Mouse (Mus musculus) heart, adult 2 months (tissue): ENCODE data around the gene Tmem254b. TPM values are rescaled to one million over a fixed set of nuclear protein-coding genes. Genes with fewer than 3 reads are reported as not detected.
"Not testable (repeated sequence)": the region's sequence is repeated elsewhere in the genome, so short reads cannot be mapped to it uniquely, and the experiment has no call there.

Experiments used
- DNase-seq, 2 experiments: peaks; one replicate each; pipeline ENCODE4 v3.0.0; 2021
- H3K27ac ChIP-seq: fragments of 200-600 bp; 2 replicates; pipeline ENCODE4 v1.8.1; 2022
- H3K27me3 ChIP-seq: fragments of 200-500 bp; 2 replicates; pipeline ENCODE4 v1.6.1; 2012; ENCODE audit warnings: mild to moderate bottlenecking, low read length, inconsistent platforms, mixed read lengths; ENCODE audit not compliant: control insufficient read depth, insufficient read depth
- H3K36me3 ChIP-seq: fragments of 200-500 bp; 2 replicates; pipeline ENCODE4 v1.6.1; 2012; ENCODE audit warnings: low read length, inconsistent platforms; ENCODE audit not compliant: control insufficient read depth, insufficient read depth
- H3K4me1 ChIP-seq: fragments of 200-500 bp; 2 replicates; pipeline ENCODE4 v1.6.1; 2011; ENCODE audit warnings: low read length; ENCODE audit not compliant: control insufficient read depth, insufficient read depth
- H3K4me3 ChIP-seq: fragments of 200-600 bp; 2 replicates; pipeline ENCODE4 v1.8.1; 2022
- H3K79me2 ChIP-seq: fragments of 200-500 bp; replicated peaks from 2 replicates; pipeline ENCODE4 v1.6.1; 2012; ENCODE audit warnings: mild to moderate bottlenecking, inconsistent platforms, low read length, moderate library complexity, mixed read lengths; ENCODE audit not compliant: control insufficient read depth, insufficient read depth
- H3K9ac ChIP-seq: fragments of 200-500 bp; 2 replicates; pipeline ENCODE4 v1.6.1; 2012; ENCODE audit warnings: low read depth, mild to moderate bottlenecking, control low read depth, inconsistent platforms, low read length, mixed read lengths
- WGBS: fragments of 180-500 bp; shearing (Covaris S2); methylation state at CpG from one replicate; pipeline ENCODE4 v1.1.7; 2018; 5-methylcytosine and 5-hydroxymethylcytosine counted together
- intact Hi-C: fragments of 180-260 bp; cut with DNase I; formaldehyde crosslinking; loops from one replicate; pipeline ENCODE4 v1.15.1; 2025
- long read RNA-seq: library from polyadenylated mRNA; stranded (forward); transcript quantifications from one replicate; pipeline ENCODE4 v2.0.0, GENCODE M21; 2021
- polyA plus RNA-seq: library from polyadenylated mRNA; depleted of rRNA; stranded (reverse); fragments of >200 nt; gene quantifications from 2 replicates; pipeline ENCODE4 v1.2.3, GENCODE M21; 2012; rRNA removed
- total RNA-seq, 2 experiments: library from RNA; stranded (reverse); gene quantifications; 2 replicates each; pipeline ENCODE4 v1.2.3; 2021

The Tmem254b gene
- 1 to 10 TPM in 1 of 2 experiments, under 1 TPM in 1; 0.81 to 2.0 TPM for total RNA-seq
- polyA plus RNA-seq, result 12.2 and 17.3 TPM in 2 replicates
- long read RNA-seq, partial matches to known transcripts, result 0 of 4 reads
- long read RNA-seq, other reads (novel, unspliced or antisense), result 1 of 4 reads

DNA sequence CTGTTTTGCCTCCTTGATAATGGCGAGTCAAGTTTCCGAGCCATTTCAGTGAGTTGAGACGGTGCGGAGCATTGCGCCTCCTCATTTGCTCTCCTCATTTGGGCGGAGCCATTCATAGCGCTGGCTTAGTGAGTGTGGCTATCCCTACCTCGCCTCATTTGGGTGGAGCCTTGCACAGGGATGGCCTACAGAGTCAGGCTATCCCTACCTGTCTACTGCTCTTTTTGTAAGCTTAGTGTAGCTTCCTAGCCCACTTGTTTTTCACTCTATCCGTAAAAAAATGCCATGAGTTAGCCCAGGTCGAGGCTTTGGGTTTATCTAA, at the start of gene Tmem254b:
TSS of gene Tmem254b (minus strand) at position 116 of the 322 bp plus-strand sequence.
- H3K27ac ChIP-seq, H3K9ac ChIP-seq, H3K4me1 ChIP-seq, H3K4me3 ChIP-seq, H3K27me3 ChIP-seq, H3K79me2 ChIP-seq, DNase-seq, intact Hi-C loops, H3K36me3 ChIP-seq: not testable (repeated sequence)
- WGBS, result no CpG with 5 or more reads among the region's 10 CpGs

DNA sequence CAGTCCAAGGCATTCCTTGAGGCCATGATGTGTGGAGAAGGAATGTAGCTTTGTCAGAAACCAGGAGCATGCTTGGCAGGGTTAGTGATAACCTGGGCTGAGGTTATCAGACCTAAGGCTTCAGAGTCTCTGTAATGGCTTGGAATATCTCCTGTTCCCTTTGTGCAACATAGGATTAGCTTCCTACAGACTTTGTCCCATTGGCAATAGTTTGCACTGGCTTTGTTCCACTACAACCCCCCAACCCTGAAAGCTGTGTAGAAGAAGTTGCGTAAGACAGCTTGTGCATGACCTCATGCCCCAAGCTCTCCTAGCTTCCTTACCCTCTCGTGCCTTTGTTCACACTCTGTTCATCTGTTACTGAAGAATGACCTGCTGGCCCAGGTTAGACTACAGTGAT, 30.3 kb upstream of the Tmem254b start:
- intact Hi-C loops, DNase-seq, H3K4me1 ChIP-seq: not testable (repeated sequence)

DNA sequence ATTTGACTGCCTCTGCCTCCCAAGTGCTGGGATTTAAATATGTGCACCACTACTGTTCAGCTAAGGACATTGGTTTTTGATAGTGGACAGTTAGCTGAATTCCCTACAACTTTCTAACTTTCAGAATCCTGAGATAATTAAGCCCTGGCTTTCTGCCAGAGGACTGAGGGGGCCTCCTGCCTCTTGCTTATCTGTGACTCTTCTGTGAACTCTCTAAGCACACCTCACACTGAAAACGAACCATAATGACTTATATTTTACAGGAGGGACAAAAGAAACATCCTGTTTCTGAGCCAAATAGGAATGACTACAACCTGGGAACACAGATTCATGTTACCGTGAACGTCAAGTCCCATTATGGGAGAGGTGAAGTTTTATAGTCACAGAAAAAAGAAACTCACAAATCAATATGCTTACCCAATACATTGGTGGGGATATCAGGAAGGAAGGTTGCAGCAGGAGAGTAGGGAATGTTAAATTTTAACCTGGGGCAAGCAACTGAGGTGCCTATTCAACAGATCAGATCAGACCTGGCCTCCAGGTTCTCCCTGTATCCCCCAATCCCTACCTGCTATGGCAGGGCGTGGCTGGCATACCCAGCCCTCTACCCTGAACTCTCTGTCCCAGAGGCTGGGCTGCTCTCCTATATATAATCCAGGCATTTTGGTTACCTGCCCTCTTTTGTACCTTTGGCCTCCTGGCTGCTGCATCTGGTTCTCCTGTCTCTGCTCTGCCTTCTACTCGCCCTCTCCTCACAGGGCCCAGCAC, 9.6 kb upstream of the Tmem254b start:
- H3K4me1 ChIP-seq, H3K27me3 ChIP-seq, H3K36me3 ChIP-seq, DNase-seq, H3K9ac ChIP-seq, H3K4me3 ChIP-seq, H3K27ac ChIP-seq, H3K79me2 ChIP-seq, intact Hi-C loops: not testable (repeated sequence)
- WGBS, result no CpG with 5 or more reads among the region's 5 CpGs

More for the DNA sequence above, 30.3 kb upstream of the Tmem254b start:
- H3K4me3 ChIP-seq, H3K9ac ChIP-seq, H3K27ac ChIP-seq, H3K27me3 ChIP-seq, H3K79me2 ChIP-seq, H3K36me3 ChIP-seq: not testable (repeated sequence)
- no CpG with 5 or more reads among the region's 2 CpGs for WGBS

DNA sequence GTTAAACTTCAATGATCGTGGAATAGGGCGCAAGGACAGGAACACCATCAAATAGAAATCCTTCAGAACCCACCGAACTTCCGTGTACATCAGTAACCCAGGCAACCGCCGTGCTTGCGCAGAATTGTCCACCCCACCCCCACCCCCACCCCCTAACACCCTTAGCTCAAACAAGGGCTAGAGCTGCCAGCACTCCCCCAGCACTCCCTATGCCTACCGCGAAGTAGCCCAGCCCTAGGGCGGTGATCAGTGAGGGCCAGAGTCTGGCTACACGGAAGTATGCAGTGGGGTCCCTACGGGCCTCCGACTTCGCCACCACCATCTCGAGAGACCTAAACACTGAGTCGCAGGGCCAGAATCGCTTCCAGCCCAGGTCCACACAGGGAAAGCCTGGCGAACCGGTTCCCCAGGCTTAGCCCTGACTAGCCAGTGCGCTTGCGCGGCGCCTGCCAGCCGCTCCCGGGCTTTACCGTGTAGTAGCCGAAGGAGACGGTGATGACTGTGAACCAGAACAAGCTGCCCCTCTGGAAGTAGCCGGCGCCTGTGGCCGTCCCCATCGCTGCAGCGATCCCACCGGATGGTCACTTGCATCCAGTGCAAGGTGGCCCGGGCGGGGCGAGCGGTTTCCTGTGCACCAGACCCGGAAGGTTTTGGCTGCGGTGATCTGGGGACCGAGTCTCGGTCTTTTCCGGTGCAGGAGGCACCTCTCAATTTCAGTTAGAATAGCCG, 480 bp downstream of the Tmem254b start:
- H3K9ac ChIP-seq, H3K4me3 ChIP-seq, intact Hi-C loops, H3K27me3 ChIP-seq, H3K4me1 ChIP-seq, H3K36me3 ChIP-seq, H3K27ac ChIP-seq, H3K79me2 ChIP-seq, DNase-seq: not testable (repeated sequence)
- WGBS, result no CpG with 5 or more reads among the region's 44 CpGs

DNA sequence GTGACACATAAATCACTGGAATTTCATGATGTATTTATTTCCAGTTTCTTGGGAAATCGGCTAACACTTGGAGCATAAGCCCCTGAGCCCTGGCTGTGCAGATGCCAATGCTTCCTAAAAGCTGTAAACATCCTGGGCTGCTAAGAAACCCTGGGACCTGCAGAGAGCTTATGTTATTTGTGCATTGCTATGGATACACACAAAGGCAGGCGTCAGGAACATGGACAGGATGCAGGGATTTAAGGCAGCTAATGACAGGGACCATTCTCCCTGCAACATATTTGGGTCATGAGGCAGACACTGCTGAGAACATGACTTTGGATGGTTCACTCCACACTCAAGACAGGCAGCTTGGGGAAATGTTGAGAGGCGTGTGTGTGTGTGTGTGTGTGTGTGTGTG, 9.0 kb downstream of the Tmem254b start:
- H3K27ac ChIP-seq, H3K4me1 ChIP-seq, H3K4me3 ChIP-seq, H3K36me3 ChIP-seq, H3K27me3 ChIP-seq, H3K9ac ChIP-seq, intact Hi-C loops, DNase-seq, H3K79me2 ChIP-seq: not testable (repeated sequence)
- no CpG with 5 or more reads among the region's 3 CpGs for WGBS

DNA sequence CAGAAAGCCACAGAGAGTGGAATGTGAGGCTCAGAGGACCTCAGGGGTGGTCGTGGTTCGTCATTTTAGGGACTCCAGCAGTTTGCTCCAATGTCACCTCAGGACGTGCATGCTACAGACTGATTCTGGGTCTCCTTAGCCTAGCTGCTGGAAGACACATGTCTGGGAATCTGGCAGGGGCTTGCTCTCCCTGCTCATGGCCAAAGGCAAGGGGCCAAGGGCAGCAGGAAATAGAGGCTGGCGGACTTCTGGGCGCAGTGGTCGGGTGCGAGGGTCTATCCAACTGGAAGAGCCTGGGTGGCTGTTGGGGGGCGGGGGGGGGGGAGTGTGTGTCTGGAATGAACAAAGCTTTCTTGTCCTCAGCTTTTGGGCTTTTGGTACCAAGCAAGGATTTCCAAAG, 18.5 kb downstream of the Tmem254b start:
- H3K4me1 ChIP-seq, DNase-seq, H3K9ac ChIP-seq, H3K79me2 ChIP-seq, H3K36me3 ChIP-seq, H3K27ac ChIP-seq, H3K27me3 ChIP-seq, H3K4me3 ChIP-seq, intact Hi-C loops: not testable (repeated sequence)
- WGBS, result no CpG with 5 or more reads among the region's 8 CpGs

DNA sequence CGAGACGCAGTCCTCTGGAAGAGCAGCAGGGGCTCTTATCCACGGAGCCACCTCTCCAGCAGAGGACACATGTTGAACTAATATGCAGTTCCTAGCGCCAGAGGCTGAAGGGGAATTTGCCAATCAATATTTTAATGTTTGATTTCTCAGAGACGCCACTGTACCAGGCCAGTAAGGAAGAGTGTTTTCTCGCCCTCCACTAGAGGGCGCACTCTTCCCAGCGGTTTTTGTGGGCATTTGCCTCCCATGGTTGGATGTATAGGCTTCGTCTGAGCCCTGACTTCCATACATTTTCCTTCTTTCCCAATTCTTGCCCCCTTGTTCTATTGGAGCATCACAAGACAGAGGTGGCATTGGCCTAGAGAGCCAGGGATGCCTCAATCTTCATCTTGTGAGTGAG, 20.2 kb downstream of the Tmem254b start:
- H3K4me3 ChIP-seq, H3K36me3 ChIP-seq, H3K27ac ChIP-seq, H3K79me2 ChIP-seq, DNase-seq, intact Hi-C loops, H3K9ac ChIP-seq, H3K4me1 ChIP-seq, H3K27me3 ChIP-seq: not testable (repeated sequence)
- WGBS, result no CpG with 5 or more reads among the region's 9 CpGs

DNA sequence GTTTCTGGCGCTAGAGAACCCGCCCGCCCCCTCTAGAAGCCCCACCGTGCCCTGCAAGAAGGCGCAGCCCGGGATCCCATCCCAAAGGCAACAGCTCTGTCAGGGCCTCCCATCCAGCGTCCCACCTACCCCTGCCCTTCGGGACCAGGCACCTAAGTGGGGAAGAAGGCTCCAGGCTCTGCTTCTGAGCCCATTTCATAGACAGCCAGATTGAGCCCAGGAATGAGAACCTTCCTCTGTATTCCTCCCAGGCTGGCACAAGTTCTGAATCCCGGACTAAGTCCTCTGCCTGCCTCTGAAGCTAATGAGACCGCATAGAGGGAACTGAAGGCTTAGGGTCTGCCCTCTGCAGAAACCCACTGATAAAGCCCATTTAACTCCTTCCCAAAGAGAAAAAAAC, 24.5 kb downstream of the Tmem254b start, which contains the start of gene Plac9b:
TSS of gene Plac9b (minus strand) at position 101 of the 400 bp plus-strand sequence.
- H3K79me2 ChIP-seq, H3K9ac ChIP-seq, intact Hi-C loops, H3K4me3 ChIP-seq, H3K27ac ChIP-seq, DNase-seq, H3K36me3 ChIP-seq, H3K27me3 ChIP-seq, H3K4me1 ChIP-seq: not testable (repeated sequence)
- WGBS, result no CpG with 5 or more reads among the region's 10 CpGs

DNA sequence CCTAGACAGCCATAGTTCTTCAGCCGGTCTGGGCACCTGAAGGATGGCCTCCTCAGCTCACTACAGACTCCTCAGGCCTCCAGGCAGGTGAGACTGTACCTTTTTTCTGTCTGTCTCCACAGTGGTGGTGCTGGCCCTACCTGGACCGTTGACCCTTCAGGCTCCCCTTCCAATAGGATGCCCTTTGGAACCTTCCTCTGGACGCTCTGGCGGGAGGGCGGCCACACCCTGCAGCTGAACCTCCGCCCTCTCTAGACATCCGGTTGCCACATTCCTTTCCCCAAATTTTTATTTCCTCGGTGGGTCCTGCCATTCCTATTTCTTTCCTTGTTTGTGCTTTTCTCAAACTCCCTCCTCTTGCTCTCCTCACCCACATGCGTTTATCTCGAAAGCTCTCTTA, 25.2 kb downstream of the Tmem254b start:
- H3K4me1 ChIP-seq, H3K36me3 ChIP-seq, H3K27me3 ChIP-seq, H3K4me3 ChIP-seq, H3K27ac ChIP-seq, H3K9ac ChIP-seq, intact Hi-C loops, H3K79me2 ChIP-seq, DNase-seq: not testable (repeated sequence)
- WGBS, result no CpG with 5 or more reads among the region's 10 CpGs
